Mouse (Mus musculus): ENCODE data around the gene Gm20388. TPM values are rescaled to one million over a fixed set of nuclear protein-coding genes. Genes with fewer than 3 reads are reported as not detected.

Gm20388 gene
- polyA plus RNA-seq, 1 experiment from 2014 or later: 12.4 TPM

GRCm38 (mm10) chr8:122433269-122433905 is 2522.7 kb downstream of the Gm20388 start:
- H3K27me3 ChIP-seq (replicated peaks; ENCODE audit: control insufficient read depth, insufficient read depth, low read length): peaks cover 6% of the 10 kb centered on the region
- H3K4me3 ChIP-seq (ENCODE audit: low read length): no peak overlapping the region
- no peak overlapping the region for H3K9ac ChIP-seq (ENCODE audit: low read depth, low read length)
- peaks cover 38% of the 10 kb centered on the region for H3K36me3 ChIP-seq (ENCODE audit: control insufficient read depth, insufficient read depth, low read length)
- WGBS: 67% methylated on average over 11 of the region's 11 CpGs
- no peak overlapping the region; the same call in 1 of the 2 replicates for H3K4me2 ChIP-seq (ENCODE audit: low read length)
- peaks cover 7% of the 10 kb centered on the region; the same call in 1 of the 2 replicates for H3K4me1 ChIP-seq (ENCODE audit: control insufficient read depth, insufficient read depth, low read depth, low read length)
- no peak overlapping the region for H3K27ac ChIP-seq (ENCODE audit: low read depth, low read length)
- ATAC-seq: peak; percentile 7; the same call in 1 of the 2 replicates
- peaks cover 3% of the 10 kb centered on the region; the same call in 1 of the 2 replicates for H3K9me3 ChIP-seq (ENCODE audit: control insufficient read depth, low read length)

- Histone ChIP-seq H3K4me2 (ENCODE audit: low read length) (no peak overlapping the region), H3K27ac (ENCODE audit: low read depth, low read length) (no peak overlapping the region), H3K36me3 (ENCODE audit: control insufficient read depth, insufficient read depth, low read length) (peaks cover 40% of the 10 kb centered on the region), H3K27me3 (replicated peaks; ENCODE audit: control insufficient read depth, insufficient read depth, low read length) (peaks cover 6% of the 10 kb centered on the region), H3K9ac (ENCODE audit: low read depth, low read length) (no peak overlapping the region), H3K4me3 (ENCODE audit: low read length) (no peak overlapping the region), H3K9me3 (ENCODE audit: control insufficient read depth, low read length) (peaks cover 3% of the 10 kb centered on the region; the same call in 1 of the 2 replicates), H3K4me1 (ENCODE audit: control insufficient read depth, insufficient read depth, low read depth, low read length) (peaks cover 7% of the 10 kb centered on the region; the same call in 1 of the 2 replicates)
- ATAC-seq: no peak
- WGBS: 91% methylated on average over 6 of the region's 6 CpGs
These were observed 2524.7 kb downstream of the Gm20388 start for GRCm38 (mm10) chr8:122435375-122435774.

- Histone ChIP-seq H3K4me3 (ENCODE audit: low read length) (no peak overlapping the region), H3K9me3 (ENCODE audit: control insufficient read depth, low read length) (peaks cover 3% of the 10 kb centered on the region; the same call in 1 of the 2 replicates), H3K27me3 (replicated peaks; ENCODE audit: control insufficient read depth, insufficient read depth, low read length) (peaks cover 6% of the 10 kb centered on the region), H3K27ac (ENCODE audit: low read depth, low read length) (no peak overlapping the region), H3K4me1 (ENCODE audit: control insufficient read depth, insufficient read depth, low read depth, low read length) (peaks cover 7% of the 10 kb centered on the region), H3K9ac (ENCODE audit: low read depth, low read length) (no peak overlapping the region), H3K36me3 (ENCODE audit: control insufficient read depth, insufficient read depth, low read length) (peaks cover 40% of the 10 kb centered on the region), H3K4me2 (ENCODE audit: low read length) (no peak overlapping the region)
- ATAC-seq: no peak
- WGBS: 96% methylated on average over 9 of the region's 9 CpGs
These were observed 2525.5 kb downstream of the Gm20388 start for GRCm38 (mm10) chr8:122436146-122436545.

- H3K4me1 ChIP-seq (ENCODE audit: control insufficient read depth, insufficient read depth, low read depth, low read length): peaks cover 11% of the 10 kb centered on the region
- 89% methylated on average over 17 of the region's 20 CpGs for WGBS
- H3K4me3 ChIP-seq (ENCODE audit: low read length): no peak overlapping the region
- no peak overlapping the region for H3K4me2 ChIP-seq (ENCODE audit: low read length)
- peaks cover 3% of the 10 kb centered on the region; the same call in 1 of the 2 replicates for H3K9me3 ChIP-seq (ENCODE audit: control insufficient read depth, low read length)
- peaks cover 40% of the 10 kb centered on the region for H3K36me3 ChIP-seq (ENCODE audit: control insufficient read depth, insufficient read depth, low read length)
- no peak for ATAC-seq
- H3K9ac ChIP-seq (ENCODE audit: low read depth, low read length): no peak overlapping the region
- H3K27me3 ChIP-seq (replicated peaks; ENCODE audit: control insufficient read depth, insufficient read depth, low read length): peaks cover 6% of the 10 kb centered on the region
- H3K27ac ChIP-seq (ENCODE audit: low read depth, low read length): no peak overlapping the region
These were observed 2526.0 kb downstream of the Gm20388 start for GRCm38 (mm10) chr8:122436586-122437125.

GRCm38 (mm10) chr8:122437708-122438331 is 2527.2 kb downstream of the Gm20388 start:
- Histone ChIP-seq H3K27me3 (replicated peaks; ENCODE audit: control insufficient read depth, insufficient read depth, low read length) (peaks cover 3% of the 10 kb centered on the region), H3K36me3 (ENCODE audit: control insufficient read depth, insufficient read depth, low read length) (peaks cover 40% of the 10 kb centered on the region), H3K9me3 (ENCODE audit: control insufficient read depth, low read length) (peaks cover 3% of the 10 kb centered on the region; the same call in 1 of the 2 replicates), H3K4me2 (ENCODE audit: low read length) (no peak overlapping the region), H3K27ac (ENCODE audit: low read depth, low read length) (no peak overlapping the region), H3K4me3 (ENCODE audit: low read length) (no peak overlapping the region), H3K9ac (ENCODE audit: low read depth, low read length) (no peak overlapping the region), H3K4me1 (ENCODE audit: control insufficient read depth, insufficient read depth, low read depth, low read length) (peaks cover 15% of the 10 kb centered on the region)
- WGBS: 94% methylated on average over 13 of the region's 13 CpGs
- ATAC-seq: no peak

GRCm38 (mm10) chr8:122439336-122439735 is 2528.7 kb downstream of the Gm20388 start:
- Histone ChIP-seq H3K27ac (ENCODE audit: low read depth, low read length) (no peak overlapping the region), H3K9ac (ENCODE audit: low read depth, low read length) (no peak overlapping the region), H3K27me3 (replicated peaks; ENCODE audit: control insufficient read depth, insufficient read depth, low read length) (no peaks in the 10 kb centered on the region), H3K9me3 (ENCODE audit: control insufficient read depth, low read length) (peaks cover 3% of the 10 kb centered on the region; the same call in 1 of the 2 replicates), H3K36me3 (ENCODE audit: control insufficient read depth, insufficient read depth, low read length) (peaks cover 28% of the 10 kb centered on the region), H3K4me2 (ENCODE audit: low read length) (no peak overlapping the region), H3K4me3 (ENCODE audit: low read length) (no peak overlapping the region), H3K4me1 (ENCODE audit: control insufficient read depth, insufficient read depth, low read depth, low read length) (peaks cover 12% of the 10 kb centered on the region)
- WGBS: 85% methylated on average over 16 of the region's 16 CpGs
- no peak for ATAC-seq

GRCm38 (mm10) chr8:122441326-122441725 is 2530.7 kb downstream of the Gm20388 start:
- H3K27ac ChIP-seq (ENCODE audit: low read depth, low read length): no peak overlapping the region
- H3K4me2 ChIP-seq (ENCODE audit: low read length): no peak overlapping the region
- no peak for ATAC-seq
- peaks cover 22% of the 10 kb centered on the region for H3K4me1 ChIP-seq (ENCODE audit: control insufficient read depth, insufficient read depth, low read depth, low read length)
- 100% methylated on average over 1 of the region's 1 CpGs for WGBS
- peaks cover 16% of the 10 kb centered on the region for H3K36me3 ChIP-seq (ENCODE audit: control insufficient read depth, insufficient read depth, low read length)
- no peaks in the 10 kb centered on the region for H3K27me3 ChIP-seq (replicated peaks; ENCODE audit: control insufficient read depth, insufficient read depth, low read length)
- H3K4me3 ChIP-seq (ENCODE audit: low read length): no peak overlapping the region
- H3K9ac ChIP-seq (ENCODE audit: low read depth, low read length): no peak overlapping the region
- no peaks in the 10 kb centered on the region for H3K9me3 ChIP-seq (ENCODE audit: control insufficient read depth, low read length)

GRCm38 (mm10) chr8:122442356-122442755 is 2531.7 kb downstream of the Gm20388 start:
- peak overlapping the region; percentile 63 for H3K4me3 ChIP-seq (ENCODE audit: low read length)
- no peaks in the 10 kb centered on the region for H3K9me3 ChIP-seq (ENCODE audit: control insufficient read depth, low read length)
- H3K9ac ChIP-seq (ENCODE audit: low read depth, low read length): peak overlapping the region; percentile 74
- ATAC-seq: no peak
- H3K27me3 ChIP-seq (replicated peaks; ENCODE audit: control insufficient read depth, insufficient read depth, low read length): no peaks in the 10 kb centered on the region
- peaks cover 22% of the 10 kb centered on the region for H3K4me1 ChIP-seq (ENCODE audit: control insufficient read depth, insufficient read depth, low read depth, low read length)
- WGBS: 12% methylated on average over 7 of the region's 7 CpGs
- H3K4me2 ChIP-seq (ENCODE audit: low read length): peak overlapping the region; percentile 84
- H3K36me3 ChIP-seq (ENCODE audit: control insufficient read depth, insufficient read depth, low read length): peaks cover 10% of the 10 kb centered on the region; the same call in 1 of the 2 replicates
- H3K27ac ChIP-seq (ENCODE audit: low read depth, low read length): peak overlapping the region; percentile 86

GRCm38 (mm10) chr8:122442781-122443180 is 2532.1 kb downstream of the Gm20388 start:
- Histone ChIP-seq H3K4me3 (ENCODE audit: low read length) (peak overlapping the region; percentile 63), H3K9ac (ENCODE audit: low read depth, low read length) (peak overlapping the region; percentile 74), H3K27ac (ENCODE audit: low read depth, low read length) (peak overlapping the region; percentile 86), H3K27me3 (replicated peaks; ENCODE audit: control insufficient read depth, insufficient read depth, low read length) (no peaks in the 10 kb centered on the region), H3K9me3 (ENCODE audit: control insufficient read depth, low read length) (no peaks in the 10 kb centered on the region), H3K4me1 (ENCODE audit: control insufficient read depth, insufficient read depth, low read depth, low read length) (peaks cover 22% of the 10 kb centered on the region), H3K36me3 (ENCODE audit: control insufficient read depth, insufficient read depth, low read length) (peaks cover 9% of the 10 kb centered on the region; the same call in 1 of the 2 replicates), H3K4me2 (ENCODE audit: low read length) (peak overlapping the region; percentile 84)
- WGBS: under 1% methylated on average over 12 of the region's 12 CpGs
- ATAC-seq: peak; percentile 10; the same call in 1 of the 2 replicates
